Mouse (Mus musculus): ENCODE data around the gene Ccdc87.
"Not testable (repeated sequence)": the region's sequence is repeated elsewhere in the genome, so short reads cannot be mapped to it uniquely, and the experiment has no call there.

The Ccdc87 gene

DNA sequence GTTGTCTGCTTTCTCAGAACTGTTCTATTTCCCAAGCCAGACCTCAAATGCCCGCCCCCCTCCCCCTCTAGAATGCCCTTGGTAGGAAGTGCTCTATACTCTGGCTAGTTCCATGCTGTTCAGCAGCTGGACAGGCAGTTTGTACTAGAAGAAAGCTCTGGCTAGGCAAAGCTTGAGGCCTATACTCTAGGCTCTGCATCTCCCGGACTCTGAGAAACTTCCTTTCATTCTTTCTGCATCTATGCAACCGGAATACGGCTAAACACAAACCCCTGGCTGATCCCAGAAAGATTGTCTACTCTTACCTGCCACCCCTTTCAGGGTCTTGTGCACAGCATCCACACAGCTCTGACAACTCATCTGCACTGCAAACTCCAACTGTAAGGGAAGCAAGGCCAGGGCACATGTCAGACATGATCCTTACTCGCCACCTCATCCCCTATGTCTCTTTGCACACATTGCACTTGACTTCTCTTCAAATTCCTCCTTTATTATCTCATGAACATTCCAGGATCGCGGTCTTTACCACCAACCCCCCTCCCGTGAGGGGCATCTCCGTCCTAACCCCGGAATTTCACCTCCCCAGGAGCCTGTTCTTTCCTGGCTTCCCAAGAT lies 533 bp upstream of the Ccdc87 start:
- no peak for DNase-seq (ENCODE audit: low spot score)

GRCm38 (mm10) chr19:4840848-4841247 lies 1.7 kb downstream of the Ccdc87 start:
- DNase-seq (ENCODE audit: low spot score): no peak

- no peak for DNase-seq (ENCODE audit: low spot score)
Observed at GRCm38 (mm10) chr19:4842611-4843010, 3.4 kb downstream of the Ccdc87 start.

DNA sequence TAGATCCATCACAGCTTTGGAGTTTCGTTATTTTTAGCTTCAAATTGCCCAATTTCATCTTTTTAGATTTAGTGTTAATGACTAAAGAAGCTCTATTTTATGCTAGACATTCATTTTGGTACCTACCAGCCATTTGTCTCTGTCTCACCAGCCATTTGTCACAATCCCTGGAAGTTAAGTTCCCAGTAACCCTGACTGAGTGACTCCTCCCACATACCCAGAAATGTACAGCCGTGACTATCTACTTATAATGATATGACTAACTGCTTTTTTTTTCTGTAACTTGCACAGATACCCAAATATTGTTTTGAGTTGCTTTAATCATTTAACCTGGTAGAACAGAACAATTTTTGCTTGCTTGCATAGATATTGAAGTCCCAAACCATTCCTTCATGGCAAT lies 6.7 kb downstream of the Ccdc87 start:
- DNase-seq (ENCODE audit: low spot score): no peak

DNA sequence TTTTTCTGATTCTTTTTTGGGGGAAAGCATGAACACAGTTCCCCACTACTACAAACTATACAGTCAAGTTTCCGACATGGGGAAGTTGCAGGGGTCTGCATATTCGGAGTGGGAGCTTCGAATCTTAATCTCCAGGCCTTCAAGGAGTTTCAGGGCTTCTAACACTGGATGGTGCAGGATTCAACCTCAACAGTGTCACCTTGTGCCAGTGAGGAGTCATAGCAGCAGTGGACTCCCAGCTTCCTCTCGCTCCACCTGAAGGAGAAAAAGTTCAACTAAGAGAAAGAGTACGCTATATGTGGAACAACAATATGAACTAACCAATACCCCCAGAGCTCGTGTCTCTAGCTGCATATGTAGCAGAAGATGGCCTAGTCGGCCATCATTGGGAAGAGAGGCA lies 8.3 kb downstream of the Ccdc87 start:
- DNase-seq (ENCODE audit: low spot score): no peak

- no peak for DNase-seq (ENCODE audit: low spot score)
Observed at GRCm38 (mm10) chr19:4849800-4850199, 10.6 kb downstream of the Ccdc87 start.

GRCm38 (mm10) chr19:4850281-4850680 lies 11.1 kb downstream of the Ccdc87 start:
- no peak for DNase-seq (ENCODE audit: low spot score)

DNA sequence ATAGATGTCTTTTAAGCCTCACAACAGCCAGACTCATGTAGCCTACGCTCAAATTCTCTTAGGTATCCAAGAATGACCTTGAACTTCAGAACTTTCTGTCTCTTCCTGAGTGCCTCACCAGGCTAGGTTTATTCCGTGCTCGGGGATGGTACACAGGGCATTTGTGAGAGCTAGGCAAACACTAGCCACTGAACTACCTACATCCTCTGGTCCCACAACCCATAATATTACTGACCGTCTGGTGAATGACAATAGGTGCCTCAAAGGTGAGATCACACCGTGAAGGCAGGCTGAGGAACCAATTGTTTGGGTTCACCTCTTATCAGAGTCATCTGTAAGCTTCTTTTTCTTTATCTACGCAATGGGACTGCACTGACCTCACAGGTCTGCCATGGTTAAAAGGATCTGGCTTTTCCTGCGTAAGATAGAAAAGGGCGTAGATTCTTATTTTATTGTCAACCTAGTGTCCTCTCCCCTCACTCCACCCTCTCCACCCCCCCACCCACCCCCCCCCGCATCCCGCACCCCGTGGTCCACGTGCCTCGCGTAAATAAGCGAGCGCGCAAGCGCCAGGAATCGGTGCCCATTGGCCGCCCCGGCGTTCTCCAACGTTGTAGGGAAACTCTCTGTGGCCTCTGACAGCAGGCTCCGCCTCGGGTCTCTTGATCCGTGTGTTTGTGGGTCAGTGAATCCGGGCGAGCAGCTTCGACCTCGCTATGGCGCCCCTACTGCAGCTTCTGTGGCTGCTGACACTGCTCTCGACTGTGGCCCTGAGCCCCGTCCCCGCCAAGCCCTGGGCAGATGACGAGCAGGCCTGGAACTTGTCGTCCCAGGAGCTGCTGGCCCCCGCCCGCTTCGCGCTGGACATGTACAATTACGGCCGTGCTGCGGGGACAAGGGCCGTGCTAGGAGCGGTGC lies 15.6 kb downstream of the Ccdc87 start, which contains the start of gene Ctsf:
TSS of gene Ctsf (plus strand) at position 579 of the 918 bp plus-strand sequence.
- DNase-seq (ENCODE audit: low spot score): peak; percentile 88

GRCm38 (mm10) chr19:4855470-4855820 lies 16.3 kb downstream of the Ccdc87 start:
- DNase-seq (ENCODE audit: low spot score): no peak

- no peak for DNase-seq (ENCODE audit: low spot score)
Observed at GRCm38 (mm10) chr19:4855951-4856350, 16.8 kb downstream of the Ccdc87 start.

DNA sequence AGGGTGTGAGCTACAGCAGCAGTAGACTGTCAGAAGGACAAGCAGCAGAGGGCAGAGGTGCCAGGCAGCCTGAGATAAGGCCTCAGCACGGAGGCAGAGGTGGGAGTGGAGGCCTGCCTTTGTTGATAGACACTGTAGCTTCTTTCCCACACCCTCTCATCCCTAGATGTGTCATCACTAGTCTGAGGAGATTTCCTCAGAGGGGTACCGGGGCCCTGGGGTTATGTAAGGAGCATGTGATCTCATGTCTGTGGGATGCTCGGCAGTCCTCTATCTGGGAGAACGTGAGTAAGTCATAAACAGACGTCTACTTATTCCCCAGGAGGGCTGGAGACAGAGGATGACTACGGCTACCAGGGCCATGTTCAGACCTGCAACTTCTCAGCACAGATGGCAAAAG lies 19.9 kb downstream of the Ccdc87 start:
- DNase-seq (ENCODE audit: low spot score): no peak

- no peak for DNase-seq (ENCODE audit: low spot score)
Observed at GRCm38 (mm10) chr19:4863048-4863447, 23.9 kb downstream of the Ccdc87 start.

DNA sequence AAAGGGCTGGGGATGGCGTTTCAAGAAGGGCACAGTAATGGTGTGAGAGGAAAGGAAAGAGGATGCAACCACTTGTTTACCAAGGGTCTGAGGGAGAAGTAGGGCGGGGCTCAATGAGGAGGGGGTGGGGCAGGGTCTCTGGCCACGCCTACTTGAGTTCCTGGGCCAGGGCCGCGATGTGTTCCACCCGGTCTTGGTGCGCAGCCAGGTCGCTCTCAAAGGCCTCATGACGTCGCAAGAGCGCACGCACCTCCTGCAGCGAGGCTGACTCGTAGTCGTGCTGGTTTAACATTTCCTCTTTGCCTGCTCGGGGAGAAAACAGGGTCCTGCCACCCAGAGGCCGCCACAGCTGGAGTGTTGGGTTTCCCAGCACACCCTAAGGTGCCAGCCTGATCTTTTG lies 26.0 kb downstream of the Ccdc87 start:
- DNase-seq (ENCODE audit: low spot score): peak; percentile 32

DNA sequence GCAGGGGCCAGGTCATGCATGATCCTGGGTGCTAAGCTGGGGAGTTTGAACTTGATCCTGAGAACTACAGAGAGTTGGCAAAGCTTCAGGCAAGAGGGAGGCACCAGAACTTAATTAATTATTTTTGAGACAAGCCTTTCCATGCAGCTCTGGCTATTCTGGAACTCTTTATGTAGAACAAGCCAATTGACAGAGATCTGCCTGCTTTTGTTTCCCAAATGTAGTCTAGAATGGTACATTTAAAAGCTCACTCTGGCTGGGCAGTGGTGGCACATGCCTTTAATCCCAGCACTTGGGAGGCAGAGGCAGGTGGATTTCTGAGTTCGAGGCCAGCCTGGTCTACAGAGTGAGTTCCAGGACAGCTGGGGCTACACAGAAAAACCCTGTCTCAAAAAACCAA lies 35.4 kb downstream of the Ccdc87 start:
- DNase-seq (ENCODE audit: low spot score): not testable (repeated sequence)

- no peak for DNase-seq (ENCODE audit: low spot score)
Observed at GRCm38 (mm10) chr19:4876241-4876640, 37.1 kb downstream of the Ccdc87 start.

GRCm38 (mm10) chr19:4876755-4877154 lies 37.6 kb downstream of the Ccdc87 start:
- DNase-seq (ENCODE audit: low spot score): no peak

GRCm38 (mm10) chr19:4877785-4878184 lies 38.6 kb downstream of the Ccdc87 start, which contains the start of gene Actn3:
Gene Actn3, minus strand, starts transcription at chr19:4877909.
- peak; percentile 64 for DNase-seq (ENCODE audit: low spot score)

GRCm38 (mm10) chr19:4878405-4879323 lies 39.5 kb downstream of the Ccdc87 start, which contains the start of gene Zdhhc24:
Gene Zdhhc24, plus strand, starts transcription at chr19:4878668.
- DNase-seq (ENCODE audit: low spot score): peak; percentile 94

GRCm38 (mm10) chr19:4879324-4879703 lies 40.1 kb downstream of the Ccdc87 start:
- no peak for DNase-seq (ENCODE audit: low spot score)

DNA sequence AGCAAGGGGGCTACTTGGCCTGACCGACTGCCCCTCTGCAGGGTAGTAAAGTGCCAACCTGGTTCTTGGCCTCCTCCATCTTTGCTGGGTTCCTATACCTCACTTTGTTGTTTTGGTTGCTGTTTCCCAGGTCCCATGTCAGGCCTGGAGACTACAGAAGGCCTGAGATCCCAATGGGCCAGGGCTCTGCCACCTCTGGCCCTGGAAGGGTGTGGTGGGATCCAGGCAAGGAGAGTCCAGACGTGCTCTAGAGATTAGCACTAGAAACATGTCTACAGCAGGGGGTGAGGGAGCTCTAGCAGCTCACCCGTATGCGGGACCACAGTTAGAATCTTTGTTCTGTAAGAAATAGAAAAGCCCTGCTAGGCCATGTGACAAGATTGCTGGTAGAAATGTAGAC lies 44.8 kb downstream of the Ccdc87 start:
- DNase-seq (ENCODE audit: low spot score): no peak

DNA sequence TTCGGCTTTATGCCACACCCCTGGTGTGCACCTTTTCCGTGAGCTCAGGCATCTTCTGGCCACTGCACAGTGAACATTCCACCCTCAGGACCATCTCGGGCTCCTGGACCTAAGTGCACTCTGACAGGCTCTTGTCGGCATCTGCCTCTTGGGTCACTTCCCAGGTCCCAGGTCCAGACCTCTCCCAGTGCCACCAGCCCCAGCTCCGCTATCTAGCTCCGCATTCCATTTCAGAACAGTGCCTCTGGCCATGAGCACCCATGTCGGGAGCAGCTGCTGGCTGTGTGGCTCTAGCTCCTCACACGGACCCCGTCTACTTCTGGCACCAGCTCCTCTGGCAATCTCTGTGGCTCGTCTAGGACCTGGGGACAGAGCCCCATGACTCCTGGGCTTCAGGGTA lies 50.6 kb downstream of the Ccdc87 start:
- DNase-seq (ENCODE audit: low spot score): no peak

DNA sequence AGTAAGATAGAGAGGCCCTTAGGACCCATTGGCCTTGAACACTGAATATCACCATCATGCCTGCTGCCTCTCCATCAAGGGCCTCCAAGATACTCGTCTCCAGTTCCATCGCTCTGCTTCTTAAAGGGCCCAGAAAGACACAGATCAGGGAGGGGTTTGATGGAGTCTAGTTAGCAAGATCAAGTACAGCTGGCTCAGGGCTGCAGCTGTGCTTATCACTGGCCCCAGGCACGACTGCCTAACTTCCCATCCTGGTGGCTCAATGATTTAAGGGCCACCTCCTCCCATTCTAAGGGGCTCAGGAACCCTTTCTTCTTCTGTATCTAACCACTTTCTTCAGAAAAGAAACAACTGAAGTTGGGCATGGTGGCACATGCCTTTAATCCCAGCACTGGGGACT lies 52.6 kb downstream of the Ccdc87 start:
- no peak for DNase-seq (ENCODE audit: low spot score)

All from urinary bladder, postnatal 14 days (tissue).